Mouse (Mus musculus): ENCODE measurements around the gene Tmem132d.

DNA sequence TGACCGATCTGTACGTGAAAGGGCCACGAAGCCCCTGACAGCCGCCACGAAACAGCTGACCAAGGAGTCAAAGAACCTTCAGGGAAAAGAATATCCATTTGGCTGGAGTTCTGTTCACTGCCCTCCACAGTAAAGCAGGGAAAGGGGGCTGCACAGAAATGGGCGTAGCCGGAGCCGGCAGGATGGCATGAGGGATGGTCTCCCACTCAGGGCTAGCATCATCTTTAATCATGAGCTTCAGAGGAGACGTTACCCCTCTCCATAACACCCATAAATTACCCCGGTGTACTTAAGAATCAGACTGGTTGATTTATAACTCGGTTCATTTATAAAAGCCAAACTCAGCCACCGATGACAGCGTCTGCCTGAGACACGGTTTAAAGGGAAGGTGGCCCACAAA is 36.9 kb upstream of the Tmem132d start:
- TF ChIP-seq CTCF (IDR thresholded peaks at IDR 0.05; ENCODE audit: insufficient read depth, low read length) (no peak), POLR2A (IDR thresholded peaks at IDR 0.05; ENCODE audit: borderline replicate concordance, extremely low read depth, low read depth, low read length) (no peak)
